Mouse (Mus musculus): ENCODE results near the gene Cep44. TPM values are rescaled to one million over a fixed set of nuclear protein-coding genes. Genes with fewer than 3 reads are reported as not detected.

Cep44 gene
- polyA plus RNA-seq, 1 experiment from 2014 or later: 34.1 TPM

DNA sequence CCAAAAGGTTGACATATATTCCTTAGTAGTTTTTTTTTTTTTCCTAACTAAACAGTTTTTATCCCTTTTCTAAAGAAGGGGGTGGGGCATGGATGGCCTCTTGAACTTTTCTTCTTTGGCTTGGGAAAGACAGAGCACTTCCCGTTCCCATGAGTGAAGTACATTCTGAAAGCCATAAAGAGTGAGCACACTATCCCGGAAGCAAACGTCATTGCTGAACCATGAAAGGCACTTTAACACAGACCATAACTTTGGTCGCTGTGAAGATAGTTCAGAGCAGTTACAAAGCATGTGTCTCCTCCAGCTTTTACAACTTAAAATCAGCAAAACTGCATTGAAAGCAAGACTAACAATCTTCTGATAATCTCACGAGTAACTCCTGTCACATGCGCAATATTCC lies 32.0 kb downstream of the Cep44 start:
- Histone ChIP-seq H3K4me3 (ENCODE audit: low read depth, low read length) (no peak overlapping the region), H3K4me1 (ENCODE audit: control insufficient read depth, insufficient read depth, low read length) (no peaks in the 10 kb centered on the region), H3K4me2 (ENCODE audit: low read length) (no peak overlapping the region), H3K9ac (ENCODE audit: low read length) (no peak overlapping the region), H3K36me3 (ENCODE audit: control insufficient read depth, insufficient read depth, low read length) (no peaks in the 10 kb centered on the region), H3K27me3 (replicated peaks; ENCODE audit: control insufficient read depth, insufficient read depth, low read length) (no peaks in the 10 kb centered on the region), H3K27ac (ENCODE audit: low read depth, low read length) (no peak overlapping the region), H3K9me3 (replicated peaks; ENCODE audit: control insufficient read depth, low read length) (no peaks in the 10 kb centered on the region)
- DNase-seq (ENCODE audit: low spot score) (no peak), ATAC-seq (no peak)
- 85% methylated on average over 6 of the region's 6 CpGs for WGBS

DNA sequence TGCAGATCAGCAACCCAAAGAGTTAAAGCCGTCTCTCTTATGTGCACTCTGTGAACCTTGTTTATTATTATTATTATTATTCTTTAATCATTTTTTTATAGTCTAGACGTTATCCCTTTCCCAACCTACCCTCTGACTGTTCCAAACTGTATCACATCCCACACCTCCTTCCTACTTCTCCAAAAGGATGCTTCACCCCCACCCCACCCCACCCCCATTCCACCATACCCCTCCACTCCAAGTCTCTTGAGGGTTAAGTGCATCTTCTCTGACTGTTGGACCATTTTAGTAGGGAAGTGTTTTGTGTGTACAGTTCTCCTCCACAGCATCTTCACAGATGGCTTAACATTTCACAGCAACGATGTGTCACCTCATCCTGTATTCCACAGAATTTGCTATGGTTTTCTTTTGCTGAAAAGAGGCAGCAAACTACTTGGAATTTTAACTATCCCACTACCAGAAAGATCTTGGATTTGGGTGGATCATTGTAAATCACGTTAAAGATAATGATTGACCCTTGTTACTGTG lies 41.8 kb downstream of the Cep44 start:
- no peaks in the 10 kb centered on the region for H3K36me3 ChIP-seq (ENCODE audit: control insufficient read depth, insufficient read depth, low read length)
- 79% methylated on average over 4 of the region's 4 CpGs for WGBS
- DNase-seq (ENCODE audit: low spot score): no peak

DNA sequence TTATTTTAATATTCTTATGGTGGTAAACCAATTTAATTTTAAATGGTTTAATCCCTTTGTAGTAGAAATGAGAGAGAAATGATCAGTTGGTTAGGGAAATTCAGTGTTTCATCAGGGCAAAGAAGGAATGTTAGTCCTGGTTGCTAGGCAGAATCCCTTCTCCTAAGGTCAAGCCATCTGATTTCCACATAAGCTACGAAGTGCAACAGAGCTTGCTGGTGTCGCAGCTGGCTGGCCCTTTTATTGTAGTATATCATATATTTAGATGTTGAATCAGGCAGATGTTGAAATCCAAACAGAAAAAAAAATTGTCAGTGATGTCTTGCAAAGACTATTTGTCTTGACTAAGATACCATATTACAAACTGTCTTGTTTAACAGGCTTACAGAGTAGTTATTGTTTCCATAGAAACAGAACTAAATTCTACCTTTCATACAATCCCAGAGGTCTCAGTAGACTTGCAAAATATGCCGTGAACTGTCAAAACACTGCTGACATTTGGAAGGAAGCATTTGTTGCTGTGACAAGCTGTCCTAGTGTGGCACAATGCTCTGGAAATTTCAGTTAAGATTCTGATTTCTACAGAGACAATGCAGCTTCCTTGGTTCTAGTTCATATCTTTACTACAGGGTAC lies 42.4 kb downstream of the Cep44 start:
- WGBS: 83% methylated on average over 3 of the region's 3 CpGs
- DNase-seq (ENCODE audit: low spot score) (peak; percentile 45), ATAC-seq (peak; percentile 29; the same call in 1 of the 2 replicates)
- no peak overlapping the region for H3K9ac ChIP-seq (ENCODE audit: low read length)
- no peak overlapping the region for H3K27ac ChIP-seq (ENCODE audit: low read depth, low read length)
- no peaks in the 10 kb centered on the region for H3K27me3 ChIP-seq (replicated peaks; ENCODE audit: control insufficient read depth, insufficient read depth, low read length)
- H3K4me2 ChIP-seq (ENCODE audit: low read length): no peak overlapping the region
- H3K9me3 ChIP-seq (replicated peaks; ENCODE audit: control insufficient read depth, low read length): no peaks in the 10 kb centered on the region
- no peaks in the 10 kb centered on the region for H3K4me1 ChIP-seq (ENCODE audit: control insufficient read depth, insufficient read depth, low read length)
- no peaks in the 10 kb centered on the region for H3K36me3 ChIP-seq (ENCODE audit: control insufficient read depth, insufficient read depth, low read length)
- H3K4me3 ChIP-seq (ENCODE audit: low read depth, low read length): no peak overlapping the region

More for the DNA sequence above, 41.8 kb downstream of the Cep44 start:
- Histone ChIP-seq H3K9me3 (replicated peaks; ENCODE audit: control insufficient read depth, low read length) (no peaks in the 10 kb centered on the region), H3K4me3 (ENCODE audit: low read depth, low read length) (no peak overlapping the region), H3K9ac (ENCODE audit: low read length) (no peak overlapping the region), H3K4me2 (ENCODE audit: low read length) (no peak overlapping the region), H3K4me1 (ENCODE audit: control insufficient read depth, insufficient read depth, low read length) (no peaks in the 10 kb centered on the region), H3K27me3 (replicated peaks; ENCODE audit: control insufficient read depth, insufficient read depth, low read length) (no peaks in the 10 kb centered on the region), H3K27ac (ENCODE audit: low read depth, low read length) (no peak overlapping the region)
- no peak for ATAC-seq

DNA sequence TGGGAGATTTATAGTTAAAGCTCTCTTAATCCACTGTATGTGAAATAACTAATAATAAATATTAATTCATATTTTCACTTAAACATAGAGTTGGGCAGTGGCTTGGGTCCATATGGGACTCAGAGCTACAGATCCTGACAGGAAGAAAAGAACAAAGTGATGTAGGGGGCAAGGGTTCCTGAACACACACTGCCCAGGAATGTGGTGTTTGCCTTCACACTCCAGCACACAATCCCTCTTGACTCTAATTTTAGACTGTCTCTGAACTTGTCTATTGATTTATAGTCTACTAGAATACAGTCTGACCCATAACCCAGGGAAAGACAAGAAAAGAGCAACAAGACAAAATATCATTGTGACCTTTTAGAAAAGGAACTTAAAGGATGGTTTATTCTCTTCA lies 48.9 kb downstream of the Cep44 start:
- H3K4me3 ChIP-seq (ENCODE audit: low read depth, low read length): no peak overlapping the region
- no peaks in the 10 kb centered on the region for H3K4me1 ChIP-seq (ENCODE audit: control insufficient read depth, insufficient read depth, low read length)
- no peaks in the 10 kb centered on the region for H3K9me3 ChIP-seq (replicated peaks; ENCODE audit: control insufficient read depth, low read length)
- H3K9ac ChIP-seq (ENCODE audit: low read length): no peak overlapping the region
- no peak overlapping the region for H3K4me2 ChIP-seq (ENCODE audit: low read length)
- no peaks in the 10 kb centered on the region for H3K27me3 ChIP-seq (replicated peaks; ENCODE audit: control insufficient read depth, insufficient read depth, low read length)
- no peaks in the 10 kb centered on the region for H3K36me3 ChIP-seq (ENCODE audit: control insufficient read depth, insufficient read depth, low read length)
- ATAC-seq: no peak
- no peak for DNase-seq (ENCODE audit: low spot score)
- H3K27ac ChIP-seq (ENCODE audit: low read depth, low read length): no peak overlapping the region

DNA sequence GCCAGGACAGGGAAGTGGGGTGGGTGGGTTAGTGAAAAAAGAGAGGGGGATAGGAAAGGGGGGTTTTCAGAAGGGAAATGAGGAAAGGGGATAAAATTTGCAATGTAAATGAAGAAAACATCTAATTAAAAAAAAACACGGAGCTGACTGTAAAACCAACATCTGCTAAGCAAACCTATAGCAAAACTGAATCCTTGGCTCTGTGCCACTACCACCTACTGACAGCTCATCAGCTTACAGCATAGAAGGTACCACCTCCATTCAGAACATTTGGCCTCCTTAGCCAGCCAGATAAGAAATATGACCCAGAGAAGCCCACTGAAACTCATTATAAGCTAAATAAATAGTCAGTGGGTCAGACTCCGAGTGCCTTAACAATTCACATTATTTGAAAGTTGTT lies 61.4 kb downstream of the Cep44 start:
- DNase-seq (ENCODE audit: low spot score): peak; percentile 52
- 16% methylated on average over 2 of the region's 2 CpGs for WGBS

DNA sequence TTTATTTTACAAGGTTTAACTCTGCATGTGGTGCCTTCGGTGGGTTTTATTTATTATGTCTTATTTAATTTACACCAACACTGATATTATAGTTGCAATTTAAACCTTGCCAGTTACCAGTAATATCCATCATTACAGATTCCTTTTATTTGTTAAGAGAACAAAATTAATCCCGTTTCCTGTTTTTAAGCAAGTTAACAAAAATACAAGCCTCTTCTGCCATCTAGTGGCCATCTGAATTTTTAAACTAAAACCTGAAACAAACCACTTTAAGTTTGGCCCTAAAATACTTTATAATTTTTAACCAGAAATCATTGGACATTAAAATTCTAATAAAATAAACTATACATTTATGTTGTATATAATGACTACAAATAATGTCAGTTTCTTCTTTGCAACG lies 64.8 kb downstream of the Cep44 start:
- Histone ChIP-seq H3K27me3 (replicated peaks; ENCODE audit: control insufficient read depth, insufficient read depth, low read length) (no peaks in the 10 kb centered on the region), H3K27ac (ENCODE audit: low read depth, low read length) (no peak overlapping the region), H3K4me1 (ENCODE audit: control insufficient read depth, insufficient read depth, low read length) (no peaks in the 10 kb centered on the region), H3K9ac (ENCODE audit: low read length) (no peak overlapping the region), H3K36me3 (ENCODE audit: control insufficient read depth, insufficient read depth, low read length) (no peaks in the 10 kb centered on the region), H3K9me3 (replicated peaks; ENCODE audit: control insufficient read depth, low read length) (no peaks in the 10 kb centered on the region), H3K4me3 (ENCODE audit: low read depth, low read length) (no peak overlapping the region), H3K4me2 (ENCODE audit: low read length) (no peak overlapping the region)
- WGBS: 36% methylated on average over 3 of the region's 3 CpGs
- ATAC-seq (no peak), DNase-seq (ENCODE audit: low spot score) (peak; percentile 73)

More for the DNA sequence above, 61.4 kb downstream of the Cep44 start:
- no peaks in the 10 kb centered on the region for H3K4me1 ChIP-seq (ENCODE audit: control insufficient read depth, insufficient read depth, low read length)
- no peaks in the 10 kb centered on the region for H3K36me3 ChIP-seq (ENCODE audit: control insufficient read depth, insufficient read depth, low read length)
- no peak overlapping the region for H3K27ac ChIP-seq (ENCODE audit: low read depth, low read length)
- H3K9me3 ChIP-seq (replicated peaks; ENCODE audit: control insufficient read depth, low read length): no peaks in the 10 kb centered on the region
- no peak overlapping the region for H3K4me2 ChIP-seq (ENCODE audit: low read length)
- no peak overlapping the region for H3K9ac ChIP-seq (ENCODE audit: low read length)
- no peak overlapping the region for H3K4me3 ChIP-seq (ENCODE audit: low read depth, low read length)
- peak; percentile 40; the same call in 1 of the 2 replicates for ATAC-seq
- no peaks in the 10 kb centered on the region for H3K27me3 ChIP-seq (replicated peaks; ENCODE audit: control insufficient read depth, insufficient read depth, low read length)

Small RNAs within 50 kb of the gene (microRNA-seq; reads per million reads assigned to microRNA genes)
- gene Gm25992: not detected

Other genes with a start within 250 kb of the Cep44 start
- gene Fbxo8, start within 50 bp of the Cep44 start, polyA plus RNA-seq (2014; fragmentation: Nextera tagmentation; extraction: Ambion mirVana): 43.4 and 57.4 TPM in 2 replicates